Mouse (Mus musculus) neural tube, embryonic 12.5 days (tissue): Measurements from ENCODE around the gene Golph3l. TPM values are rescaled to one million over a fixed set of nuclear protein-coding genes. Genes with fewer than 3 reads are reported as not detected.

ENCODE experiments used
- polyA plus RNA-seq: library from polyadenylated mRNA; unstranded; fragments of >200 nt; fragmentation: Nextera tagmentation; extraction: Ambion mirVana; gene quantifications from 2 replicates; pipeline ENCODE4 v1.2.1, GENCODE M21; 2016

Gene Golph3l
- polyA plus RNA-seq, 1 experiment from 2014 or later = 35.7 TPM

Other genes with a start within 250 kb of the Golph3l start
- 48.9 and 57.2 TPM in 2 replicates for gene Setdb1, start 231.7 kb upstream of the Golph3l start, polyA plus RNA-seq
- not detected in 2 replicates for gene 4930558C23Rik, start 186.1 kb upstream of the Golph3l start, polyA plus RNA-seq
- gene Arnt, start 154.5 kb upstream of the Golph3l start, polyA plus RNA-seq = 28.9 and 33.2 TPM in 2 replicates
- 9.2 and 12.3 TPM in 2 replicates for gene Ctsk, start 89.7 kb upstream of the Golph3l start, polyA plus RNA-seq
- gene Ctss, start 62.1 kb upstream of the Golph3l start, polyA plus RNA-seq = 13.3 and 13.7 TPM in 2 replicates
- not detected in 2 replicates for gene Hormad1, start 29.3 kb upstream of the Golph3l start, polyA plus RNA-seq
- 95.0 and 95.8 TPM in 2 replicates for gene Ensa, start 36.1 kb downstream of the Golph3l start, polyA plus RNA-seq
- gene Mcl1, start 69.9 kb downstream of the Golph3l start, polyA plus RNA-seq = 87.0 and 91.1 TPM in 2 replicates
- 0.96 and 1.3 TPM in 2 replicates for gene Adamtsl4, start 99.0 kb downstream of the Golph3l start, polyA plus RNA-seq
- gene Ecm1, start 150.6 kb downstream of the Golph3l start, polyA plus RNA-seq = 18.8 and 19.8 TPM in 2 replicates
- 43.6 and 47.4 TPM in 2 replicates for gene Tars2, start 171.3 kb downstream of the Golph3l start, polyA plus RNA-seq
- 25.4 and 26.2 TPM in 2 replicates for gene Rprd2, start 229.9 kb downstream of the Golph3l start, polyA plus RNA-seq